Mouse (Mus musculus): ENCODE data around the gene Fastk.

GRCm38 (mm10) chr5:24486738-24487137 is 41.7 kb upstream of the Fastk start:
- no peak for TF ChIP-seq MAX (IDR thresholded peaks at IDR 0.05; ENCODE audit: low read depth)
- TF ChIP-seq SRF (IDR thresholded peaks at IDR 0.05; ENCODE audit: control insufficient read depth, insufficient read length, low read depth), result no peak
- no peak for TF ChIP-seq POLR2A (IDR thresholded peaks at IDR 0.05; ENCODE audit: insufficient read length, low read depth)
- no peak for TF ChIP-seq REST (IDR thresholded peaks at IDR 0.05; ENCODE audit: insufficient read depth, insufficient read length)
- no peak for TF ChIP-seq MYOG (IDR thresholded peaks at IDR 0.05; ENCODE audit: control insufficient read depth in 1 of 3, insufficient read depth in 1 of 3, insufficient read length in 2 of 3, low read depth in 2 of 3)

All from myocyte (in vitro differentiated cells).